Mouse (Mus musculus): ENCODE data around the gene Zpr1. TPM values are rescaled to one million over a fixed set of nuclear protein-coding genes. Genes with fewer than 3 reads are reported as not detected.
A peak's percentile ranks its signal among the peaks of the same experiment; 100 is the strongest.

Gene Zpr1
- polyA plus RNA-seq, 1 experiment: 28.7 TPM

- no peak for DNase-seq
- H3K36me3 ChIP-seq (ENCODE audit: control insufficient read depth, insufficient read depth, low read length): peaks cover 6% of the 10 kb centered on the region
- peaks cover 8% of the 10 kb centered on the region for H3K4me1 ChIP-seq (replicated peaks; ENCODE audit: control insufficient read depth, insufficient read depth, low read length)
- no peaks in the 10 kb centered on the region; the same call in 1 of the 2 replicates for H3K27me3 ChIP-seq (ENCODE audit: control insufficient read depth, insufficient read depth, low read length)
- H3K27ac ChIP-seq (ENCODE audit: control insufficient read depth, insufficient read depth, low read length): no peak overlapping the region
- WGBS: 98% methylated on average over 4 of the region's 4 CpGs
- TF ChIP-seq CTCF (IDR thresholded peaks at IDR 0.05; ENCODE audit: borderline replicate concordance, control insufficient read depth, extremely low read depth, insufficient read depth, low read length, poor library complexity): no peak
- TF ChIP-seq POLR2A (IDR thresholded peaks at IDR 0.05; ENCODE audit: control insufficient read depth, extremely low read depth, insufficient read depth, low read length, poor library complexity): no peak
- no peak overlapping the region for H3K4me3 ChIP-seq (ENCODE audit: control insufficient read depth, insufficient read depth, low read length)
Observed at GRCm38 (mm10) chr9:46270782-46271181, 2.1 kb upstream of the Zpr1 start.

GRCm38 (mm10) chr9:46272070-46272469, 794 bp upstream of the Zpr1 start:
- DNase-seq: peak; percentile 12
- Histone ChIP-seq H3K27ac (ENCODE audit: control insufficient read depth, insufficient read depth, low read length) (no peak overlapping the region), H3K4me1 (replicated peaks; ENCODE audit: control insufficient read depth, insufficient read depth, low read length) (peaks cover 8% of the 10 kb centered on the region), H3K36me3 (ENCODE audit: control insufficient read depth, insufficient read depth, low read length) (peaks cover 18% of the 10 kb centered on the region), H3K27me3 (ENCODE audit: control insufficient read depth, insufficient read depth, low read length) (no peaks in the 10 kb centered on the region; the same call in 1 of the 2 replicates), H3K4me3 (ENCODE audit: control insufficient read depth, insufficient read depth, low read length) (no peak overlapping the region)
- no peak for TF ChIP-seq POLR2A (IDR thresholded peaks at IDR 0.05; ENCODE audit: control insufficient read depth, extremely low read depth, insufficient read depth, low read length, poor library complexity)
- TF ChIP-seq CTCF (IDR thresholded peaks at IDR 0.05; ENCODE audit: borderline replicate concordance, control insufficient read depth, extremely low read depth, insufficient read depth, low read length, poor library complexity): no peak
- WGBS: 32% methylated on average over 9 of the region's 9 CpGs

GRCm38 (mm10) chr9:46274494-46274893, 1.6 kb downstream of the Zpr1 start:
- Histone ChIP-seq H3K27ac (ENCODE audit: control insufficient read depth, insufficient read depth, low read length) (no peak overlapping the region), H3K4me3 (ENCODE audit: control insufficient read depth, insufficient read depth, low read length) (no peak overlapping the region), H3K27me3 (ENCODE audit: control insufficient read depth, insufficient read depth, low read length) (no peaks in the 10 kb centered on the region), H3K4me1 (replicated peaks; ENCODE audit: control insufficient read depth, insufficient read depth, low read length) (peaks cover 8% of the 10 kb centered on the region), H3K36me3 (ENCODE audit: control insufficient read depth, insufficient read depth, low read length) (peaks cover 32% of the 10 kb centered on the region)
- DNase-seq: no peak
- TF ChIP-seq CTCF (IDR thresholded peaks at IDR 0.05; ENCODE audit: borderline replicate concordance, control insufficient read depth, extremely low read depth, insufficient read depth, low read length, poor library complexity) (no peak), POLR2A (IDR thresholded peaks at IDR 0.05; ENCODE audit: control insufficient read depth, extremely low read depth, insufficient read depth, low read length, poor library complexity) (no peak)
- 97% methylated on average over 9 of the region's 9 CpGs for WGBS

- peak; percentile 98 for DNase-seq
- WGBS: under 1% methylated on average over 54 of the region's 55 CpGs
- Histone ChIP-seq H3K4me1 (replicated peaks; ENCODE audit: control insufficient read depth, insufficient read depth, low read length) (no peaks in the 10 kb centered on the region), H3K4me3 (ENCODE audit: control insufficient read depth, insufficient read depth, low read length) (peak within 1 kb of the TSS; percentile 66), H3K36me3 (ENCODE audit: control insufficient read depth, insufficient read depth, low read length) (peaks cover 25% of the 10 kb centered on the region), H3K27ac (ENCODE audit: control insufficient read depth, insufficient read depth, low read length) (peak within 1 kb of the TSS; percentile 39; the same call in 1 of the 2 replicates), H3K27me3 (ENCODE audit: control insufficient read depth, insufficient read depth, low read length) (no peaks in the 10 kb centered on the region)
- TF ChIP-seq POLR2A (IDR thresholded peaks at IDR 0.05; ENCODE audit: control insufficient read depth, extremely low read depth, insufficient read depth, low read length, poor library complexity): peak; percentile 69; the same call in 1 of the 2 replicates
- peak; percentile 78; the same call in 1 of the 2 replicates for TF ChIP-seq CTCF (IDR thresholded peaks at IDR 0.05; ENCODE audit: borderline replicate concordance, control insufficient read depth, extremely low read depth, insufficient read depth, low read length, poor library complexity)
Observed at GRCm38 (mm10) chr9:46282631-46283436, 10.0 kb downstream of the Zpr1 start, which contains the start of gene Bud13. Gene Bud13, plus strand, starts transcription at chr9:46283008.

- Histone ChIP-seq H3K27me3 (ENCODE audit: control insufficient read depth, insufficient read depth, low read length) (no peaks in the 10 kb centered on the region), H3K36me3 (ENCODE audit: control insufficient read depth, insufficient read depth, low read length) (peaks cover 30% of the 10 kb centered on the region), H3K4me1 (replicated peaks; ENCODE audit: control insufficient read depth, insufficient read depth, low read length) (no peaks in the 10 kb centered on the region), H3K27ac (ENCODE audit: control insufficient read depth, insufficient read depth, low read length) (no peak overlapping the region), H3K4me3 (ENCODE audit: control insufficient read depth, insufficient read depth, low read length) (no peak overlapping the region)
- DNase-seq: no peak
- no peak for TF ChIP-seq POLR2A (IDR thresholded peaks at IDR 0.05; ENCODE audit: control insufficient read depth, extremely low read depth, insufficient read depth, low read length, poor library complexity)
- no peak for TF ChIP-seq CTCF (IDR thresholded peaks at IDR 0.05; ENCODE audit: borderline replicate concordance, control insufficient read depth, extremely low read depth, insufficient read depth, low read length, poor library complexity)
- WGBS: 92% methylated on average over 4 of the region's 4 CpGs
Observed at GRCm38 (mm10) chr9:46298381-46298780, 25.5 kb downstream of the Zpr1 start.

- TF ChIP-seq POLR2A (IDR thresholded peaks at IDR 0.05; ENCODE audit: control insufficient read depth, extremely low read depth, insufficient read depth, low read length, poor library complexity) (no peak), CTCF (IDR thresholded peaks at IDR 0.05; ENCODE audit: borderline replicate concordance, control insufficient read depth, extremely low read depth, insufficient read depth, low read length, poor library complexity) (no peak)
- no peak overlapping the region for H3K4me3 ChIP-seq (ENCODE audit: control insufficient read depth, insufficient read depth, low read length)
- H3K27ac ChIP-seq (ENCODE audit: control insufficient read depth, insufficient read depth, low read length): no peak overlapping the region
- H3K36me3 ChIP-seq (ENCODE audit: control insufficient read depth, insufficient read depth, low read length): peaks cover 15% of the 10 kb centered on the region; the same call in 1 of the 2 replicates
- no peaks in the 10 kb centered on the region for H3K4me1 ChIP-seq (replicated peaks; ENCODE audit: control insufficient read depth, insufficient read depth, low read length)
- H3K27me3 ChIP-seq (ENCODE audit: control insufficient read depth, insufficient read depth, low read length): no peaks in the 10 kb centered on the region
- peak; percentile 58 for DNase-seq
- 11% methylated on average over 2 of the region's 2 CpGs for WGBS
Observed at GRCm38 (mm10) chr9:46302142-46302541, 29.3 kb downstream of the Zpr1 start.
